Mouse (Mus musculus): ENCODE results near the gene Erv3.

DNA sequence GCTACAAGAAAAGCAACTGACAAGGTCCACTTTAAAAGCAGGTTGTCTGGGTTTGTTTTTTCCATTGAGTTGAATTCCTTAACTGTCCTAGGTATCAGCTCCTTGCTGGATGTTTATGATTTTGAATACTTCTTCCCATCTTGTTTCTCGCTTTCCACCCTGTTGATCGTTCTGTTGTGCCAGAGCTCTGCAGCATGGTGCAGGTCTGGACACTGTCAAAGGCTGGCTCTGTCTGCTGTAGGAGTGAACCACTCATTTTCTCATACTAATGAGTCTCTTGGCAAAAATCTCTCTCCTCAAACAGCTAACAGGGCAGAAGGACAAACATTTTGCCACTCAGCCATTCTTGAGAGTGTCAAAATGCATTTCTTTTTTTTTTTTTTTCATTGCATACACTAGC is 35.6 kb upstream of the Erv3 start:
- TF ChIP-seq CTCF (IDR thresholded peaks at IDR 0.05; ENCODE audit: control insufficient read depth, insufficient read depth, insufficient read length) (no peak), MYOG (IDR thresholded peaks at IDR 0.05; ENCODE audit: control insufficient read depth, extremely low read depth, insufficient read length) (no peak), MAX (IDR thresholded peaks at IDR 0.05) (no peak), USF1 (IDR thresholded peaks at IDR 0.05; ENCODE audit: low read depth) (no peak)

Data from C2C12 (cell line).